Mouse (Mus musculus): ENCODE measurements around the gene Mecr. TPM values are rescaled to one million over a fixed set of nuclear protein-coding genes. Genes with fewer than 3 reads are reported as not detected.

The Mecr gene
- polyA plus RNA-seq, 1 experiment from 2014 or later = 58.6 TPM

- H3K36me3 ChIP-seq = no peaks in the 10 kb centered on the region
- H3K4me2 ChIP-seq = peak within 1 kb of the TSS; percentile 80
- peak within 1 kb of the TSS; percentile 100 for H3K9ac ChIP-seq
- H3K9me3 ChIP-seq = no peaks in the 10 kb centered on the region
- no peaks in the 10 kb centered on the region for H3K27me3 ChIP-seq
- ATAC-seq (ENCODE audit: insufficient number of reproducible peaks, insufficient read depth, low FRiP score, low TSS enrichment, low read depth) = peak; percentile 90
- 1% methylated on average over 62 of the region's 116 CpGs for WGBS
- H3K27ac ChIP-seq = peak within 1 kb of the TSS; percentile 100
- H3K4me3 ChIP-seq = peak within 1 kb of the TSS; percentile 97
- peaks cover 36% of the 10 kb centered on the region for H3K4me1 ChIP-seq
Observed at GRCm38 (mm10) chr4:131873293-131874168, 30.3 kb downstream of the Mecr start, which contains the start of gene Srsf4. Gene Srsf4 (plus strand): TSS chr4:131873617.

GRCm38 (mm10) chr4:131874169-131874536 is 30.9 kb downstream of the Mecr start:
- ATAC-seq (ENCODE audit: insufficient number of reproducible peaks, insufficient read depth, low FRiP score, low TSS enrichment, low read depth) = no peak
- Histone ChIP-seq H3K9ac (peak overlapping the region; percentile 100), H3K36me3 (no peaks in the 10 kb centered on the region), H3K4me3 (peak overlapping the region; percentile 97), H3K4me1 (peaks cover 37% of the 10 kb centered on the region), H3K27me3 (no peaks in the 10 kb centered on the region), H3K27ac (peak overlapping the region; percentile 100), H3K9me3 (no peaks in the 10 kb centered on the region), H3K4me2 (peak overlapping the region; percentile 80)
- under 1% methylated on average over 20 of the region's 20 CpGs for WGBS

- H3K9ac ChIP-seq = peak overlapping the region; percentile 100
- H3K27me3 ChIP-seq = no peaks in the 10 kb centered on the region
- WGBS = 4% methylated on average over 11 of the region's 11 CpGs
- peak overlapping the region; percentile 97 for H3K4me3 ChIP-seq
- no peak for ATAC-seq (ENCODE audit: insufficient number of reproducible peaks, insufficient read depth, low FRiP score, low TSS enrichment, low read depth)
- no peaks in the 10 kb centered on the region for H3K36me3 ChIP-seq
- no peaks in the 10 kb centered on the region for H3K9me3 ChIP-seq
- H3K4me2 ChIP-seq = peak overlapping the region; percentile 80
- H3K27ac ChIP-seq = peak overlapping the region; percentile 100
- H3K4me1 ChIP-seq = peaks cover 40% of the 10 kb centered on the region
Observed at GRCm38 (mm10) chr4:131874567-131874966, 31.3 kb downstream of the Mecr start.

- peak overlapping the region; percentile 80 for H3K4me2 ChIP-seq
- 31% methylated on average over 3 of the region's 3 CpGs for WGBS
- H3K4me3 ChIP-seq = peak overlapping the region; percentile 97
- H3K9me3 ChIP-seq = no peaks in the 10 kb centered on the region
- no peak overlapping the region for H3K27ac ChIP-seq
- H3K9ac ChIP-seq = peak overlapping the region; percentile 100
- ATAC-seq (ENCODE audit: insufficient number of reproducible peaks, insufficient read depth, low FRiP score, low TSS enrichment, low read depth) = no peak
- peaks cover 47% of the 10 kb centered on the region for H3K4me1 ChIP-seq
- H3K36me3 ChIP-seq = no peaks in the 10 kb centered on the region
- no peaks in the 10 kb centered on the region for H3K27me3 ChIP-seq
Observed at GRCm38 (mm10) chr4:131875242-131875641, 32.0 kb downstream of the Mecr start.

GRCm38 (mm10) chr4:131876836-131877235 is 33.6 kb downstream of the Mecr start:
- peak overlapping the region; percentile 9; the same call in 1 of the 2 replicates for H3K4me2 ChIP-seq
- ATAC-seq (ENCODE audit: insufficient number of reproducible peaks, insufficient read depth, low FRiP score, low TSS enrichment, low read depth) = no peak
- 56% methylated on average over 2 of the region's 2 CpGs for WGBS
- no peaks in the 10 kb centered on the region for H3K9me3 ChIP-seq
- H3K4me1 ChIP-seq = peaks cover 60% of the 10 kb centered on the region
- no peak overlapping the region for H3K4me3 ChIP-seq
- H3K27me3 ChIP-seq = no peaks in the 10 kb centered on the region
- H3K36me3 ChIP-seq = no peaks in the 10 kb centered on the region
- no peak overlapping the region for H3K27ac ChIP-seq
- H3K9ac ChIP-seq = no peak overlapping the region

- H3K9ac ChIP-seq = no peak overlapping the region; the same call in 1 of the 2 replicates
- peaks cover 67% of the 10 kb centered on the region for H3K4me1 ChIP-seq
- H3K27ac ChIP-seq = no peak overlapping the region
- H3K36me3 ChIP-seq = peaks cover 2% of the 10 kb centered on the region; the same call in 1 of the 2 replicates
- no peak overlapping the region for H3K4me3 ChIP-seq
- H3K27me3 ChIP-seq = no peaks in the 10 kb centered on the region
- no peaks in the 10 kb centered on the region for H3K9me3 ChIP-seq
- no peak overlapping the region for H3K4me2 ChIP-seq
- WGBS = 80% methylated on average over 1 of the region's 1 CpGs
- no peak for ATAC-seq (ENCODE audit: insufficient number of reproducible peaks, insufficient read depth, low FRiP score, low TSS enrichment, low read depth)
Observed at GRCm38 (mm10) chr4:131879692-131880091, 36.4 kb downstream of the Mecr start.

- Histone ChIP-seq H3K4me2 (no peak overlapping the region), H3K27me3 (no peaks in the 10 kb centered on the region), H3K27ac (no peak overlapping the region), H3K9ac (no peak overlapping the region), H3K4me3 (no peak overlapping the region), H3K36me3 (peaks cover 18% of the 10 kb centered on the region), H3K9me3 (no peaks in the 10 kb centered on the region), H3K4me1 (peaks cover 52% of the 10 kb centered on the region)
- ATAC-seq (ENCODE audit: insufficient number of reproducible peaks, insufficient read depth, low FRiP score, low TSS enrichment, low read depth) = no peak
- WGBS = 76% methylated on average over 7 of the region's 7 CpGs
Observed at GRCm38 (mm10) chr4:131881306-131881705, 38.0 kb downstream of the Mecr start.

GRCm38 (mm10) chr4:131883571-131883970 is 40.3 kb downstream of the Mecr start:
- no peaks in the 10 kb centered on the region for H3K27me3 ChIP-seq
- H3K27ac ChIP-seq = no peak overlapping the region
- peaks cover 34% of the 10 kb centered on the region for H3K4me1 ChIP-seq
- no peak overlapping the region for H3K4me2 ChIP-seq
- no peak overlapping the region for H3K9ac ChIP-seq
- H3K36me3 ChIP-seq = peaks cover 23% of the 10 kb centered on the region
- H3K4me3 ChIP-seq = no peak overlapping the region
- H3K9me3 ChIP-seq = no peaks in the 10 kb centered on the region
- WGBS = 75% methylated on average over 6 of the region's 6 CpGs
- no peak for ATAC-seq (ENCODE audit: insufficient number of reproducible peaks, insufficient read depth, low FRiP score, low TSS enrichment, low read depth)

- Histone ChIP-seq H3K9me3 (no peaks in the 10 kb centered on the region), H3K9ac (no peak overlapping the region), H3K4me1 (peaks cover 31% of the 10 kb centered on the region), H3K4me3 (no peak overlapping the region), H3K4me2 (no peak overlapping the region), H3K27ac (no peak overlapping the region), H3K27me3 (no peaks in the 10 kb centered on the region), H3K36me3 (peaks cover 34% of the 10 kb centered on the region)
- WGBS = 78% methylated on average over 6 of the region's 6 CpGs
- ATAC-seq (ENCODE audit: insufficient number of reproducible peaks, insufficient read depth, low FRiP score, low TSS enrichment, low read depth) = no peak
Observed at GRCm38 (mm10) chr4:131885376-131885775, 42.1 kb downstream of the Mecr start.

GRCm38 (mm10) chr4:131888564-131888963 is 45.3 kb downstream of the Mecr start:
- Histone ChIP-seq H3K4me3 (no peak overlapping the region), H3K9ac (no peak overlapping the region), H3K9me3 (no peaks in the 10 kb centered on the region), H3K4me2 (no peak overlapping the region), H3K27ac (no peak overlapping the region), H3K27me3 (no peaks in the 10 kb centered on the region), H3K36me3 (peaks cover 55% of the 10 kb centered on the region), H3K4me1 (peaks cover 9% of the 10 kb centered on the region)
- WGBS = 76% methylated on average over 1 of the region's 1 CpGs
- no peak for ATAC-seq (ENCODE audit: insufficient number of reproducible peaks, insufficient read depth, low FRiP score, low TSS enrichment, low read depth)

- Histone ChIP-seq H3K9me3 (no peaks in the 10 kb centered on the region), H3K4me1 (peaks cover 8% of the 10 kb centered on the region), H3K4me2 (no peak overlapping the region), H3K9ac (no peak overlapping the region), H3K4me3 (no peak overlapping the region), H3K27ac (no peak overlapping the region), H3K27me3 (no peaks in the 10 kb centered on the region), H3K36me3 (peaks cover 60% of the 10 kb centered on the region)
- 82% methylated on average over 3 of the region's 3 CpGs for WGBS
- no peak for ATAC-seq (ENCODE audit: insufficient number of reproducible peaks, insufficient read depth, low FRiP score, low TSS enrichment, low read depth)
Observed at GRCm38 (mm10) chr4:131890692-131891091, 47.4 kb downstream of the Mecr start.

GRCm38 (mm10) chr4:131897109-131897508 is 53.8 kb downstream of the Mecr start:
- WGBS = 72% methylated on average over 5 of the region's 5 CpGs
- H3K27ac ChIP-seq = no peak overlapping the region
- no peaks in the 10 kb centered on the region for H3K27me3 ChIP-seq
- H3K4me3 ChIP-seq = no peak overlapping the region
- H3K9ac ChIP-seq = no peak overlapping the region
- H3K4me1 ChIP-seq = no peaks in the 10 kb centered on the region
- peaks cover 83% of the 10 kb centered on the region for H3K36me3 ChIP-seq
- no peak for ATAC-seq (ENCODE audit: insufficient number of reproducible peaks, insufficient read depth, low FRiP score, low TSS enrichment, low read depth)
- H3K4me2 ChIP-seq = no peak overlapping the region
- H3K9me3 ChIP-seq = no peaks in the 10 kb centered on the region

All from embryonic facial prominence, embryonic 13.5 days (tissue).